Mouse (Mus musculus) T-cell, adult 2 months (primary cell): ENCODE results near the gene Nol9.

ENCODE experiments used
- DNase-seq: peaks from one replicate; pipeline ENCODE4 v3.0.0; 2022; ENCODE audit warnings: low spot score

Nol9 gene

GRCm38 (mm10) chr4:152038985-152039830 lies at the start of gene Nol9:
Gene Nol9, plus strand, starts transcription at chr4:152039321.
- DNase-seq = peak; percentile 95

GRCm38 (mm10) chr4:151992091-151992490 lies 47.0 kb upstream of the Nol9 start:
- no peak for DNase-seq

DNA sequence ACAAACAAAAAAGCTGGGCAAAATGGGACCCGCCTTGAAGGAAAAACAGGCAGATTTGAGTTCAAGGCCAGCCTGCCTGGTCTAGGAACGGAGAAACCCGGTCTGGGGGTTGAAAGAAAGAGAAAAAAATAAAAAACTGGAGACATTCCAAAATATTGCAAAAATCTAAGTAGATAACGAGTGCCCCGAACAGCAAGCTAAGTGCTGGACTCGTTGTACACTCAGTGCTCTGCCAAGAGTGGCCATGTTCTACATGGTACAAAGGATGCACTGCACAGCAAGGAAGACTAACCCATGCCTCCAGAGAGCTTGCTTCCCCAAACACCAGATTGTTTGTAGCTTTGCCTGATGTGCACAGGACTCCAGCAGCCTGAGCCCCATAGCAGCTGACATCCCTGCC lies 46.1 kb upstream of the Nol9 start:
- DNase-seq = no peak

DNA sequence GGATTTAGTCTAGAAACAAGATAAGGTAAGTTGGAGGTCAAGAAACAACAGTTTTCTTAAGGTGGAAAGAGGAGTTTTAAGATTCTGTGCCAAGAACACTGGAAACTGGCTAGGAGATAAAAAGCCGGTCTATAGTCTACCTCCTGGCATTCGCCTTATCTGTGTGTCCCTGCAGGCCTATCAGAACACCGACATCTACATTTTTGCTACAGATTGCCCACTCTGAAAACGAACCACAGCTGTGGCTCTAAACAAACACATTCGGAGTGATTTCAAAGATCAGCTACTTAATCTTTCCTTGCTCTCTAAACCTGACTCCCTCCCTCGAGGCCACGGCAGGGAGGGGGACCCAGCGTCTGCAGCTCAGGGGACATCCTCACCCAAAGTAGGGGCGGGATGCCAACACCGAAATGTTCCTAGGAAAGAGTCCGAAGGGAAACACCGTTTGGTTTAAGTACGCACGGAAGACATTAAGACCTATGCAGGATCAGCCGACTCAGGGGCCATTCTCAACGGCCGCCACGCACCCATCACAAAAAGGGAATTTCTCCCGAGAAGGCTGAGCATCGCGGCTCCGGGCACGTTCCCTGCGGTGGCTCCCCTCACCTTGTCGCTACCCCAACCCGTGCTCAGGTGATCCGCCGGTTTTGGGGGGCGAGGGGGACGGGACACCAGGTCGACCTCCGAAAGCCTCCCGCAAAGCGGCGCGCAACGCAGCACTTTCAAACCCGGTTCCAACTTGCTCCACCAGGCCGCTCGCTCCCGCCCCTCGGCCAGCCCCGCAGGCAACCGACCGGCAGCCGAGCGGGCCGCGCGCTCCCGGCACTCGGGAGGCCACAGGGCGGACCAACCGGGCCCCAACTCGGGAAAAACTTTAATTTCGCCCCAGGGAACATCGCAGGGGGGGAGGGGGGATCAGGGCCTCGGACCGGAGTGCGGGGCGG lies 44.6 kb upstream of the Nol9 start:
- DNase-seq = no peak

DNA sequence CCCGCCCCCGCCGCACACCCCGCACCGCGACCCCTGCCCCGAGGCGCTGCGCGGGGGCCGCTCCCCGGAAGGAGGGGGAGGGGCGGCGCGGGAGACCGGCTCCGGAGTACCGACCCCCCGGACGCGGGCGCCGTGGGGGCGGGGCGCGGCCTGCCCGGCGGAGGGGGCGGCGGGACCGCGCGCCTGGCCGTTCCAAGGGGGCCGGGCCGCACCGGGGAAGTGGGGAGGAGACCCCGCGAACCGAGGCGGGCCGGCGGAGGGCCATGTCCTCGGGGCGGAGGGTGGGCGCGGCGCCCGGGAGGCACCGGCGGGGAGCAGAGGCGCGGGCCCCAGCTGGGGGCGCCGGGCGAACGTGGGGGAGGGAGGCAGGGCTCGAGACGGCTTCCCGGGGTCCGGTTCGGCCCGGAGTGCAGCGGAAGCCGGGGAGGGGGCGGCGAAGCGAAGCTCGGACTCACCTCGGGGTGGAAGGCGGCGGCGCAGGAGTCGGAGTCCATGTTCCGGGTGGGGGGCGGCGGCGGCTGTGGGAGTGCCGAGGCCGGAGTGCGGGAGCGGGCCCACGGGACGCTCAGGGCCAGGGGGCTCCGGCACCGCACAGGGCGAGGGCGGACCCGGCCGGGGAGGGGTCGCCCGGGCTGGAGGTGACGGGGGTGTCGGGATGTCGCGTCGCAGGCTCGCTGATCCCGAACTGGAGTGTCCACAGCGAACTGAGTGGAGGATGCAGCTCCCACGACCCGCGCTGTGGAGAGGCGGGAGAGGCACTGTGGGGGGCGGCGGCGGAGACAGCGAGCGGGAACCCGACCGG lies 43.5 kb upstream of the Nol9 start:
- no peak for DNase-seq

GRCm38 (mm10) chr4:151996173-151996950 lies 42.8 kb upstream of the Nol9 start, which contains the start of gene Phf13:
Gene Phf13, minus strand, starts transcription at chr4:151996258.
- DNase-seq = peak; percentile 98

- no peak for DNase-seq
Measured at GRCm38 (mm10) chr4:151996951-151997222, 42.2 kb upstream of the Nol9 start.

DNA sequence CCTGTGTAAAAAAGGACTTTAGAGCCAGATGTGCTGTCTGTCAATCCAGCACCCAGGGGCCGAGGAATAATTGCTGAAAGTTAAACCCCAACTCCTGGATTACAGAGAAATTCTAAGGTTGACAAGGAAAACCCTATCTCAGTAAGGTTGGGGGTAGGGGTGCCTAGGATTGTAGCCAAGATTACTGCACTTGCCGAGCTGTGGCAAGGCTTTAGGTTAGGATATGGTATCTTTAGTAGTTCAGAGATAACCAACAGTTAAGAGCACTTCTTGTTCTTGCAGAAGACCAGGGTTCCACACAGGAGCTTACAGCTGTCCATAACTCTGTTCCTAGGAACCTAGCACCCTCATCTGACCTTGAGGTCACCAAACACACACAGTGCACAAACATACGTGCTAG lies 41.4 kb upstream of the Nol9 start:
- no peak for DNase-seq

DNA sequence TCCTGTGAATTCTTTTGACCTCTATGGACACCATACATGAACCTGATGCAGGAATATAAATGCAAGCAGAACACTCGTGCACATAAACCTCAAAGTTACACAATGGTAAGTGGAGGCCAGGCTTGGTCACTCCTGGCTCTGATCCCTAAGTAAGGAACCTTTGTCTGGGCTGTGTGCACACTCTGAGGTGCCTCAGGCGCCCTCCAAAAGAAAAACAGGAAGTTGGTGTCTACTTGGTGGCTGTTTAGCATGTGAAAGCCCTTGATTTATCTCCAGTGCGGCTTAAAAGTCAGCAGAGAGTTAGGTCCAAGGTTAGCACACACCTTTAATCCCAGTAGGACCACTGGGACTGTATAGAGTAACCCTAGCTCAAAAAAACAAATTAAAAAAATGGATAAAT lies 39.6 kb upstream of the Nol9 start:
- no peak for DNase-seq

GRCm38 (mm10) chr4:152000906-152001305 lies 38.2 kb upstream of the Nol9 start:
- no peak for DNase-seq

DNA sequence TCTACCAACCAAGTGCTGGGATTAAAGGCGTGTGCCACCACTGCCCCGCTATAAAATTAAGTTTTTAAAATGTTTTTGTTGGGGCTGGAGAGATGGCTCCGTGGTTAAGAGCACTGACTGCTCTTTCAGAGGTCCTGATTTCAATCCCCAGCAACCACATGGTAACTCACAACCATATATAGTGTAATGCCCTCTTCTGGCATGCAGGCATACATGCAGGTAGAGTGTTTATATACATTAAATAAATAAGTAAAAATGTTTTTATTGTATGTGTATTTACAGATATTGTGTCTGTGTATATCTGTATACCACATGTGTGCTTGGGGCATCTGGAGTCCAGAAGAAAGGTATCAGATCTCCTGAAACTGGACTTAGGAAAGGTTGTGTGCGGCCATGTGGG lies 37.8 kb upstream of the Nol9 start:
- DNase-seq = no peak

DNA sequence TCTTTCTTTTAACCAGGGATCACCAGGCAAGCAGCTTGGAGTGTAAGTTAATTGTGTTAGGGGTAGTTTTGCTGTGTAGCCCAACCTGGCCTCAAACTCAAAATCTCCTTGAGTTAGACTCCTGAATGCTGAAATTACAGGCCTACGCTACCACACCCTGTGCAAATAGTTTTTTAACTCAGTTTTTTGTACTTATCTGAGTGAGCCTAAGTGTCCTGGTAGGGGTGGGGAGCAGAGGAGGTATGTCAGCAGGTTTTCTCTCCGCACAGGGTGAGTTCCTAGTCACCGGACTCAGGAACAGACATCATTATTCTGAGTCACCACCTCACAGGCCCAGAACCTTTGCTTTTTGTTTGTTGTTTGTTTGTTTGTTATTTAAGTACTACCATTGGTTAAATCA lies 37.1 kb upstream of the Nol9 start:
- no peak for DNase-seq

GRCm38 (mm10) chr4:152006137-152006536 lies 33.0 kb upstream of the Nol9 start:
- no peak for DNase-seq

DNA sequence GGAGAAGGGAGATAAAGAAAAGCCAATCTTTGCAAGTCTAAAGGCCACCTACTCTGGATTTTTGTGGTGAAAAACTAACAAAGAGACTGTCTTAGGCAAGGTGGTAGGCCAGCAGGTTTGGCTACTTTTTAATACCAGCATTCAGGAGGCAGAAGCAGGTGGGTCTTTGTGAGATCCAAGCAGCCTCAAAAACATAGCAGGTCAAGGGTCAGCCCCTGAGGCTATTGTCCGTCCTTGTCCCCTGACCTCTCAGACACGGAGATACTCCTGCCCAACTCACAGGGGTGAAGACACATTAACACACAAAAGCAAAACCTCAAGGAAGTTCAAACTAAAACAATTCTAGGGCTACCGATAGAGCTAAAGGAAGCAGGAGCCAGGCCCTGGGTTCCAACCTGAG lies 32.3 kb upstream of the Nol9 start:
- no peak for DNase-seq

DNA sequence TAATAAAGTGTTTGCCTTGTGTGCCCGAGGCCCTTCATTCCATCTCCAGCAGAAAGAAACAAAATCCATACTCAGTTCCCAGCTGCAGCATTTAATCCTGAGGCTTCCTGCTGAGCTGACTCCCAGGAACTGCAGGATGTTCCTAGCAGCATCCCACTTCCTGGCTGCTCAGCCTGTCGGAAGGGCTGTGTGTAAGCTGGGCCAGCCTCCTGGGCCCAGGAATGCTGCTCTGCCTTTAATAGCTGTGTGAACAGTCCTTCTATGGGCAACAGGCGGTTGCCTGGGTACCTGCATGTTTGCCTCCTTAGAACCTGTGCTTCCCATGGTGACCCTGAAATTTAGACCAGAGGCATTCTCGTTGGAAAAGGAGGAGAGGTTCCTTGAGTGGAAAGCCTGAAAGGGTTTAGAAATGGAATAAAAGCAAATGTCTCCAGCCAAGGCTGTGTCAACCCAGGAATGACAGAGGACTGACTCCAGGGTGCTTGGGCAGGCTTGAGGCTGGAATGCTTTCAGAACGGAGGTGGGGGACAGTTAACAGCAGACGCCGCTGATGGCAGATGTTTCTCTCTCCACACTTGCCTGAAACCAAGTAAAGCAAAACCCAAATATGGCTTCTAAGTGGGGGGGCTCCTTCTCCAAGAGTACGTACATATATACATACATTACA lies 31.5 kb upstream of the Nol9 start:
- DNase-seq = no peak

- DNase-seq = no peak
Measured at GRCm38 (mm10) chr4:152008148-152008500, 31.0 kb upstream of the Nol9 start.

DNA sequence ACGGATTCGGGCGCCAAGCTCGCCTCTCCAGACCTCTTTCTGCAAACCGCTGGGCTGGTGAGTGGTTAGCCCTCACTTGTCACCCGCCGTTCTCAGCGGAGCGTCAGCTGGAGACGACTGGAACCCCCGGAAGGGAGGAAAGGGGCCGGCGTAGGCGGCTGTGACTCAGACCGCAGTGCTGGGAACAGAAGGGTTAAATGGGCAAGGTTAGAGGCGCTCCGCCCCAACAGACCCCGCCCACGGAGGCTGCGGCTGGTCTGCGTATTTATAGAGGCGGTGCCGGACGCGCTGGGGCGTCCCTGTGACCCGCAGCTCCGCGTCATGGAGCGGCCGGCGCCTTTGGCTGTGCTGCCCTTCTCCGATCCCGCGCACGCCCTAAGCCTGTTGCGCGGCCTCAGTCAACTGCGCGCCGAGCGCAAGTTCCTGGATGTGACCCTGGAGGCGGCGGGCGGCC lies 30.5 kb upstream of the Nol9 start, which contains the start of gene Klhl21:
Klhl21 (plus strand) TSS at position 182 of the 454 bp plus-strand sequence.
- DNase-seq = peak; percentile 92

DNA sequence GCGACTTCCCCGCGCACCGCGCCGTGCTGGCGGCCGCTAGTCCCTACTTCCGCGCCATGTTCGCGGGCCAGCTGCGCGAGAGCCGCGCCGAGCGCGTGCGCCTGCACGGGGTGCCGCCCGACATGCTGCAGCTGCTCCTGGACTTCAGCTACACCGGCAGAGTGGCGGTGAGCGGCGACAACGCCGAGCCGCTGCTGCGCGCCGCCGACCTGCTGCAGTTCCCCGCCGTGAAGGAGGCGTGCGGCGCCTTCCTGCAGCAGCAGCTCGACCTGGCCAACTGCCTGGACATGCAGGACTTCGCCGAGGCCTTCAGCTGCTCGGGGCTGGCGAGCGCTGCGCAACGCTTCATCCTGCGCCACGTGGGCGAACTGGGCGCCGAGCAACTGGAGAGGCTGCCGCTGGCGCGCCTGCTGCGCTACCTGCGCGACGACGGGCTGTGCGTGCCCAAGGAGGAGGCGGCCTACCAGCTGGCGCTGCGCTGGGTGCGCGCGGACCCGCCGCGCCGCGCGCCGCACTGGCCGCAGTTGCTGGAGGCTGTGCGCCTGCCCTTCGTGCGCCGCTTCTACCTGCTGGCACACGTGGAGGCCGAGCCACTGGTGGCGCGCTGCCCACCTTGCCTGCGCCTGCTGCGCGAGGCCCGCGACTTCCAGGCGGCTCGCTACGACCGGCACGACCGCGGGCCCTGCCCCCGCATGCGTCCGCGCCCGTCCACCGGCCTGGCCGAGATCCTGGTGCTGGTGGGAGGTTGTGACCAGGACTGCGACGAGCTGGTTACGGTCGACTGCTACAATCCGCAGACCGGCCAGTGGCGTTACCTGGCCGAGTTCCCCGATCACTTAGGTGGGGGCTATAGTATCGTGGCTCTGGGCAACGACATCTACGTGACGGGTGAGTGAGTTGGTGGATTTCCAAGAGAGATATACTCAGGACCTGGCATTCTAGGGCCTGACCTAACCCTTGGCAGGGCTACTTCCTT lies 29.8 kb upstream of the Nol9 start:
- DNase-seq = peak; percentile 59

GRCm38 (mm10) chr4:152010091-152010706 lies 28.9 kb upstream of the Nol9 start:
- DNase-seq = no peak
